Mouse (Mus musculus) layer of hippocampus, postnatal 25 days (tissue): Measurements from ENCODE around the gene Dlg1. TPM values are rescaled to one million over a fixed set of nuclear protein-coding genes. Genes with fewer than 3 reads are reported as not detected.
"Not testable (repeated sequence)": the region's sequence is repeated elsewhere in the genome, so short reads cannot be mapped to it uniquely, and the experiment has no call there.

Experiments used
- DNase-seq, 2 experiments: peaks; one replicate each; pipeline ENCODE4 v3.0.0; 2022; ENCODE audit warnings: mixed read lengths in 2 of 2, low spot score in 1 of 2; ENCODE audit errors: extremely low spot score in 1 of 2
- total RNA-seq, 2 experiments: library from RNA; stranded (reverse); gene quantifications; 2 replicates each; pipeline ENCODE4 v1.2.3; 2021

Gene Dlg1
- total RNA-seq, 2 experiments from 2014 or later = 71.5 to 77.6 TPM

GRCm38 (mm10) chr16:31724121-31724520 is 60.9 kb downstream of the Dlg1 start:
- no peak for DNase-seq

- no peak for DNase-seq
These were observed 61.6 kb downstream of the Dlg1 start for GRCm38 (mm10) chr16:31724818-31725217.

GRCm38 (mm10) chr16:31730971-31731370 is 67.7 kb downstream of the Dlg1 start:
- not testable (repeated sequence) for DNase-seq

DNA sequence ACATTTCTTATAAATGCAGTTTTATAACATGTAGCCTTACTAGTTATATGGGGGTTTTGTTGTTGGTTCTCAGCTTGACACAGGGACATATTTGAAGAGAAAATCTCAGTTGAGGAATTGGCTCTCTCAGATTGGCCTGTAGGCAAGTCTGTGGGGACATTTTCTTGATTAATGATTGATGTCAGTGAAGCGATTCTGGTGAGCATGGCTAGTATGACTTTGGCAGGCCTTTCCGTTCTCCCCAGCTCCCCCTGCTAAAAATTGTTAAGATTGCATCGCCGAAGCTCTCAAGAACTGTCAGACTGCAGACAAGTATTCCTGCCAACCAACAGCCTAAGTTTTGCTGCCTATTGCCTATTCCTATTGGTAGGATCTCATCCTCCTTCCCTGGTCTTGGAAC is 73.8 kb downstream of the Dlg1 start:
- DNase-seq = no peak

GRCm38 (mm10) chr16:31737761-31738160 is 74.5 kb downstream of the Dlg1 start:
- DNase-seq = no peak

GRCm38 (mm10) chr16:31740271-31740670 is 77.0 kb downstream of the Dlg1 start:
- DNase-seq = no peak

DNA sequence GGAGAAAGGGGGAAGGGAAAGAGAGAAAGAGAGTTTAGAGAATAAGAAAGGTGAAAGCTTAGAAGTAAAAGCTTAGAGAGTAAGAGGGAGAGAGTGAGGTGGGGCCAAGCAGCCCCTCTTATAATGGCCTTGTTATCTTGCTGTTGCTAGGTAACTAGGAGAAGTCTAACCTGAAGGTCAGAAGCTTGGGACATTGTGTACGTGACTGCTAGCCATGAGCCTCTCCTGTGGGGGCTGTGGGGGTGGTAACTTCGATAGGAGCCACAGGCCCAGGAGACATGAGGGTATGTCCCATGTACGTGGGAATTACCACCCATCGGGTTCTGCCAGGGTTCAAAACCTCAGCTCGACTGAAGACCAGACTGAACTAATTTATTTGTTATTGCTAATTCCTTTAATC is 77.5 kb downstream of the Dlg1 start:
- DNase-seq = no peak

- DNase-seq = peak in 1 of 2 experiments; percentile 51
These were observed 87.3 kb downstream of the Dlg1 start for GRCm38 (mm10) chr16:31750526-31750925.

- DNase-seq = peak; percentile 37 to 44
These were observed 91.2 kb downstream of the Dlg1 start for GRCm38 (mm10) chr16:31754172-31755025.

GRCm38 (mm10) chr16:31755053-31755452 is 91.8 kb downstream of the Dlg1 start:
- DNase-seq = no peak

- no peak for DNase-seq
These were observed 93.2 kb downstream of the Dlg1 start for GRCm38 (mm10) chr16:31756436-31756835.

GRCm38 (mm10) chr16:31757606-31758005 is 94.4 kb downstream of the Dlg1 start:
- no peak for DNase-seq

DNA sequence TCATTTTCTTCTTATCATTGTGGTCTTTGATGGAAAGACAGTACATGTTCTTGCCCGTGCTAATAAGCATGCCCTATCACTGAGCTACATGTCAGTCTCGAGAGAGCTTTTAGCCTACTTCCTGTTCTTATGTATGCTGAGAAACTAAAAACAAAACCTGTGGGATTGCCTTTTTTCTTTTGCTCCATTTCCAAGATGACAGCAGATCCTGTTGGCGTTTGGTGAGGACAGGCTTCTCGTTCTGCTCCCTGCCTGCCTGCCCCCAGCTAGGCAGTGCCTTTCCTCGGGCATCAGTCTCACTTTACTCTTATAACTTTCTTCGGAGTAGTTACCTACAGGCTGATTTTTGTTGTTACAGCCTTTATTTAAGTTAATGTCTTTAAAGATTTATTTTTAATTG is 96.2 kb downstream of the Dlg1 start:
- DNase-seq = no peak

DNA sequence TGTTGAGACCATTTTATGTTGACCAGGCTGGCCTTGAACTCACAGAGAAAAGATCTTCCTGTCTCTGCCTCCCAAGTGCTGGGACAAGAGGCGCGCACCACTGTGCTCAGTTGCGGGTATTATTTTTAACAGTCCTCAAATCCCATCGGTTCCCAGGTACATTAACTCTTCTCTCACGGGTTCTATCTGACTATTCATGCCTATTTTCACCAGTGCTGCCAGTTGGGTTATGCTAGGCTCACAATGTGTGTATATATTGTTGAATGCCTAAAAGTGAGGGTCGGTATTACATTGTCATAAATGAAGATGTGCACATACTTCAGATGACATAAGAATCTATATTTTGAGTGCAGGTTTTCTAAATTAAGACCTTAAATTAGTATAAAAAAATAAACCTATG is 103.1 kb downstream of the Dlg1 start:
- DNase-seq = no peak

DNA sequence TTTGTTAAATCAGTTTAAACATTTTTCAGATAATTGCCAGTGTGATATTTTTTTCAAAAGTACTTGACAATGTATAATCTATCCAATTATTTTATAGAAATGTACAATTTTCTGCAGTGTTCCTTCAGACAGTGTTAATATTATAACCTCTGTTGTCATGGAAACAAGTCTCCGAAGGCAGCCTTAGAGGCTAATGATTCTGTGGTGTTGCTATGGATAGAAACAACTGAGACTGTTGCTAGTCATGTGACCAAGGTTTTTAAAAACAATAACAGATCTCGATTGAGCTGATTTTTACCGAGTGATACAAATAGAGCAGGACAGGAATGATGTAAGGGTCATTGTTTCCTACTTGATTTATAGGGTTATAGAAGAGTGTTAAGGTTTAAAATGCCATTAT is 103.5 kb downstream of the Dlg1 start:
- DNase-seq = no peak

DNA sequence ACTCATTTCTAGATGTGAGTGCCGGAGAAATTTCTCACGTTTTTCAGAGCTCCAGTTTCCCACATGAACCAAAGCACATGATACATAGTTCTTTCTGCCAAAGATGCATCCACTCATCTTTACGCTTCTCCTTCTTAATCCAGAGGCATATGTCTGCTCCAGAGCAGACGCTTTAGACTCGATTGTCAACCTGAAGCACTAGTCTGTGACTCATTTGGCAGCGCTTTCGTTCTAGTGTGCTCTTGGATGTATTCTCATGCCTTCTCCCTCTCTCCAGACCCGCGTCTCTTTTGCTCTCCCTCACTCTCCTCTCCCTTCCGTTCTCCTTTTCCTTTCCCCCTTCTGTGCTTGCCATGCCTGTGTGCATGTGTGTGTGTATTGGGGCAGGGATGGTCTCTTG is 112.7 kb downstream of the Dlg1 start:
- no peak for DNase-seq

GRCm38 (mm10) chr16:31781015-31781414 is 117.8 kb downstream of the Dlg1 start:
- DNase-seq = no peak

DNA sequence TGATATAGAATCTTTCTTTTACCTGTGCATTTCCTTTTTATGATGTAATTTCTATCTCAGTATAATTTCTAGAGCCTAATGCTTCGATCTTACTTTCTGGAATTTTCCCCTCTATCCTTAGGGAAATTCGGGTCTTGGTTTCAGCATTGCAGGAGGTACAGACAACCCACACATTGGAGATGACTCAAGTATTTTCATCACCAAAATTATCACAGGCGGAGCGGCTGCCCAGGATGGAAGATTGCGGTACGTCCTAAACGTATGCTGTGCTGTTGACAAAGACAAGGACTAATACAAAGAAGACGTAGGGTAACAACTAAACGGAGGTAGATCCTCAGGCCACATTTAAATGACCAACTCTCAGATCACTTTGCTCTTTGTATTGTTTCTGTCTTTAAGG is 126.8 kb downstream of the Dlg1 start:
- no peak for DNase-seq

DNA sequence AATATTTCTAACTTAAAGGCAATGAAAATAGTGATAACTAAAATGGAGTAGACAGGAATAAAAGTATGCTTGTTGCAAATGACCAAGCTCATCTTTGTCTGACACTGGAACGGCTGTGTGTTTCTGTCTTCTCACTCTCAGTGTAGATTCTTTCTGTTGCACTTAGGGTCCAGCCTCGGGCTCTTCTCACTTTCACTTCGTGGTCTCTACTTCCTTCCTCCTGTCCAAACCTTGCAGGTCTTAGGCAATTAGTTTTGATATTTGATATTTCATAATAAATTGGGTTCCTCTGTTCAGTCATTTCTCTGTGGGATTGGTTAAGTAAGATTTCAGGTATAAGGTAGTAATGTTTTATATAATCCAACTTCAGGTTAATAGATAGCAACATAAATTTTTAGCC is 140.4 kb downstream of the Dlg1 start:
- DNase-seq = no peak

- no peak for DNase-seq
These were observed 162.8 kb downstream of the Dlg1 start for GRCm38 (mm10) chr16:31826049-31826448.

- no peak for DNase-seq
These were observed 167.5 kb downstream of the Dlg1 start for GRCm38 (mm10) chr16:31830726-31831125.

- DNase-seq = no peak
These were observed 169.6 kb downstream of the Dlg1 start for GRCm38 (mm10) chr16:31832630-31833422.
